Mouse (Mus musculus) liver, embryonic 12.5 days (tissue): Measurements from ENCODE around the gene Tmem269. TPM values are rescaled to one million over a fixed set of nuclear protein-coding genes. Genes with fewer than 3 reads are reported as not detected.

Source experiments
- ATAC-seq: fragments of 200-750 bp; cut with Nextera tagmentation; 2 replicates; pipeline ENCODE4 v1.8.0; 2017; ENCODE audit warnings: moderate number of reproducible peaks, mild to moderate bottlenecking, moderate library complexity
- H3K27ac ChIP-seq: fragments of 300-500 bp; sonication (generic); 2 replicates; pipeline ENCODE4 v1.5.1; 2016; ENCODE audit warnings: mild to moderate bottlenecking
- H3K27me3 ChIP-seq: fragments of 300-500 bp; sonication (generic); replicated peaks from 2 replicates; pipeline ENCODE4 v1.6.1; 2016; ENCODE audit warnings: mild to moderate bottlenecking, moderate library complexity
- H3K36me3 ChIP-seq: fragments of 300-500 bp; sonication (generic); 2 replicates; pipeline ENCODE4 v1.6.1; 2016; ENCODE audit warnings: mild to moderate bottlenecking, moderate library complexity
- H3K4me1 ChIP-seq: fragments of 300-500 bp; sonication (generic); 2 replicates; pipeline ENCODE4 v1.6.1; 2016
- H3K4me2 ChIP-seq: fragments of 300-500 bp; sonication (generic); 2 replicates; pipeline ENCODE4 v1.6.1; 2016; ENCODE audit warnings: mild to moderate bottlenecking, moderate library complexity
- H3K4me3 ChIP-seq: fragments of 300-500 bp; sonication (generic); 2 replicates; pipeline ENCODE4 v1.5.1; 2016; ENCODE audit warnings: mild to moderate bottlenecking, moderate library complexity
- H3K9ac ChIP-seq: fragments of 300-500 bp; sonication (generic); 2 replicates; pipeline ENCODE4 v1.6.1; 2016; ENCODE audit warnings: mild to moderate bottlenecking, moderate library complexity
- H3K9me3 ChIP-seq: fragments of 300-500 bp; sonication (generic); replicated peaks from 2 replicates; pipeline ENCODE4 v1.6.1; 2016; ENCODE audit warnings: mild to moderate bottlenecking, moderate library complexity
- WGBS: fragments of 180-500 bp; shearing (Covaris S2); methylation state at CpG from one replicate; pipeline ENCODE4 v1.1.7; 2016; ENCODE audit not compliant: insufficient replicate concordance; 5-methylcytosine and 5-hydroxymethylcytosine counted together
- polyA plus RNA-seq: library from polyadenylated mRNA; unstranded; fragments of >200 nt; fragmentation: Nextera tagmentation; extraction: Ambion mirVana; gene quantifications from 2 replicates; pipeline ENCODE4 v1.2.1, GENCODE M21; 2016

The Tmem269 gene
- polyA plus RNA-seq, 1 experiment from 2014 or later: not detected

DNA sequence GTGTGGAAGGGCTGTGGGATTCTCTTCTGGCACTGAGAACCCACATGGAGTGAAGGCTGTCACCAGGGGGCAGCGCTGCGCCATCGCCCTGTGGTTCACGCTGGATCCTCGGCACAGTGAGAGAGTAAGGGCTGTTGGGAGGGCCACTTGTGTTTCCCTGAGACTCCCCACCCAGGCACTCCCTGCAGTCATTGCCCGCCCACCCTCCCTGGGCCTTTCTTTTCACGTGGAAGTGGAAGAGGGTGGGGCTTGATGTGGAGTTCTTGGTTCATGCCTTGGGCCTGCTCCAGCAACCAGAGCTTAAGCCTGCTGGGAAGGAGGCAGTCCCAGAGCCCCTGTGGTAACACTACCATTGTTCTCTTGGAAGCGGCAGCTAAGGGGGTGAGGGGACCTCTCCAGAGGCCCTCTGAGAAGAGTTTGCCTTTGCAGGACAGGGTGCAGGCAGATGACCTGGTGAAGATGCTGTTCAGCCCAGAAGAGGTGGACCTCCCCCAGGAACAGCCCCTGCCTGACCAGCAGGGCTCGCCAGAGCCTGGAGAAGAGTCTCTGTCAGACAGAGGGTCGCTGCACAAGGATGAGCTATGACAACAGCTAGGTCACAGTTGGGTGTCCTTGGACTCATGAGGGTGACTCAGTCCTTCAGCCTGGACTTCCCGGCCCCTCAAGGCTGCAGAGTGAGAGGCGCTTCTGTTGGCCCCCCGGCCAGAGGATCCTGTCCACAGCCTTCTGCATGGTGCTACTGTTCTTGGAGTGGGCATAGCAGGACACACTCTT is 29.6 kb upstream of the Tmem269 start:
- H3K27ac ChIP-seq: no peak overlapping the region
- 0 out of 2 replicates have a peak, but pooled peaks cover 3% of the 10 kb centered on the region for H3K4me1 ChIP-seq
- H3K4me3 ChIP-seq: no peak overlapping the region
- H3K4me2 ChIP-seq: no peak overlapping the region
- H3K9ac ChIP-seq: no peak overlapping the region
- no peaks in the 10 kb centered on the region for H3K27me3 ChIP-seq
- 41% methylated on average over 13 of the region's 13 CpGs for WGBS
- H3K9me3 ChIP-seq: no peaks in the 10 kb centered on the region
- peaks cover 42% of the 10 kb centered on the region for H3K36me3 ChIP-seq
- peak; percentile 36; the same call in 1 of the 2 replicates for ATAC-seq

DNA sequence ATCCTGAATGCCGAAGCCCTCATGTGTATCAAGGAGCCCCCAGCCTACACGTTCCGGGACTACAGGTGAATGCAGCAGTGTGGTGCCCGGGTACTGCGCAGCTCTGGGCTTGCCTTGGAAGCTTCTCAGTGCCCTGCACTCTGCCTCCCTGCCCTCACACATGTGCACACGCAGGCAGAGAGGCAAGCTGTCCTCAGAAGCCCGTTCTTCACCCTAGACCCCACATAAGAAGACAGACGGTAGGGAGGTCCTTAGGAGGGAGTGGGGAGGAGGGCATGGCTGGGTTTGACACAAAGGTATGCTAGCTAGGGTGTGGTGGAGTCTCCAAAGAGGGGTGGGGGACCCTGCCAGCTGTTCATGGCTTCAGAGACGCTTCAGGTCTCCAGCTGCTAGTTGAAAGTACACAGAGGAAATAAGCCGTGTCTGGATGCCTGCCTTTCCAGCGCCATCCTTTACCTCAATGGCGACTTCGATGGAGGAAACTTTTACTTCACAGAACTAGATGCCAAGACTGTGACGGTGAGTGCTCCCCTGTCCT is 28.7 kb upstream of the Tmem269 start:
- no peak overlapping the region for H3K4me2 ChIP-seq
- 73% methylated on average over 14 of the region's 14 CpGs for WGBS
- no peak overlapping the region for H3K9ac ChIP-seq
- H3K27ac ChIP-seq: no peak overlapping the region
- no peak overlapping the region for H3K4me3 ChIP-seq
- H3K9me3 ChIP-seq: no peaks in the 10 kb centered on the region
- no peaks in the 10 kb centered on the region for H3K27me3 ChIP-seq
- ATAC-seq: no peak
- 0 out of 2 replicates have a peak, but pooled peaks cover 3% of the 10 kb centered on the region for H3K4me1 ChIP-seq
- H3K36me3 ChIP-seq: peaks cover 49% of the 10 kb centered on the region

DNA sequence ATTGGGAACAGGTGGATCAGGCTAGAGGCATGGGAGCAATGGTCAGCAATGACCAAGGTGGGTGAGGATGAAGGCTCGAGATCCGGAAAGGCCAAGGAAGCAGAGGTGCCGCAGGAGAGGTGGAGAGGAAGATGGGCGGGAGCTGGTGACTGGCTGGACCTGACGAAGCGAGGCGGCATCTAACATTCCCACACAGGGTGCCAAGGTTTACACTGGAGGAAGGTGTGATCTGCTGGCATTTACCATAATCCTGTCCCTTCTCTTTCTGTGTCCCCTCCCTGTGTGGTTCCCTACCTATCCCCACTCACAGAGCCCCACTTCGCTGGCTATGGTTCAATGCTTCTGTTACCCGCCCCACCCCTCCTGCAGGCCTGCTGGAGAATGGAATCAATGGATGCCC is 27.9 kb upstream of the Tmem269 start:
- Histone ChIP-seq H3K9ac (no peak overlapping the region), H3K4me2 (no peak overlapping the region), H3K27ac (no peak overlapping the region), H3K4me3 (no peak overlapping the region), H3K9me3 (no peaks in the 10 kb centered on the region), H3K36me3 (peaks cover 57% of the 10 kb centered on the region), H3K27me3 (no peaks in the 10 kb centered on the region), H3K4me1 (0 out of 2 replicates have a peak, but pooled peaks cover 3% of the 10 kb centered on the region)
- ATAC-seq: no peak
- 81% methylated on average over 9 of the region's 9 CpGs for WGBS

DNA sequence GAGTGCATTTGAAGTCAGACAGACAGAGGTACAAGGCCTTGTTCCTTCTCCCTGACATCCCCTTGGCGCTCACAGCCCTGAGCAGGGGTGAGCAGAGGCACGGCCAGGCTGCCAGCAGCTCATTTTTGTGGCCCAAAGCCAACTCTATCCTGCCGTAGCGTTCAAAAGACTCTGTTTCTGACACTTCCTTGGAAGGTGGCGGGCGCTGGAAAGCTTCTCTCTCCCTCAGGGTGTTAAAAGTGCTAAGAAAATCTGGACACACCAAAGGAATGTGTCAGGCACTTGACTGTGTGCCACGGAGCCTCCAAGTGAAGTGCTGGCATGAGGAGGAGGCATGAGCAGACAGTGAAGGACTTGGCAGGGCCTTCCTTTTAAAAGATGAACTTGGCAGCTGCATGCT is 27.5 kb upstream of the Tmem269 start:
- ATAC-seq: no peak
- Histone ChIP-seq H3K27ac (no peak overlapping the region), H3K4me3 (no peak overlapping the region), H3K27me3 (no peaks in the 10 kb centered on the region), H3K4me1 (0 out of 2 replicates have a peak, but pooled peaks cover 3% of the 10 kb centered on the region), H3K9me3 (no peaks in the 10 kb centered on the region), H3K9ac (no peak overlapping the region), H3K36me3 (peaks cover 58% of the 10 kb centered on the region), H3K4me2 (no peak overlapping the region)
- 74% methylated on average over 7 of the region's 7 CpGs for WGBS

DNA sequence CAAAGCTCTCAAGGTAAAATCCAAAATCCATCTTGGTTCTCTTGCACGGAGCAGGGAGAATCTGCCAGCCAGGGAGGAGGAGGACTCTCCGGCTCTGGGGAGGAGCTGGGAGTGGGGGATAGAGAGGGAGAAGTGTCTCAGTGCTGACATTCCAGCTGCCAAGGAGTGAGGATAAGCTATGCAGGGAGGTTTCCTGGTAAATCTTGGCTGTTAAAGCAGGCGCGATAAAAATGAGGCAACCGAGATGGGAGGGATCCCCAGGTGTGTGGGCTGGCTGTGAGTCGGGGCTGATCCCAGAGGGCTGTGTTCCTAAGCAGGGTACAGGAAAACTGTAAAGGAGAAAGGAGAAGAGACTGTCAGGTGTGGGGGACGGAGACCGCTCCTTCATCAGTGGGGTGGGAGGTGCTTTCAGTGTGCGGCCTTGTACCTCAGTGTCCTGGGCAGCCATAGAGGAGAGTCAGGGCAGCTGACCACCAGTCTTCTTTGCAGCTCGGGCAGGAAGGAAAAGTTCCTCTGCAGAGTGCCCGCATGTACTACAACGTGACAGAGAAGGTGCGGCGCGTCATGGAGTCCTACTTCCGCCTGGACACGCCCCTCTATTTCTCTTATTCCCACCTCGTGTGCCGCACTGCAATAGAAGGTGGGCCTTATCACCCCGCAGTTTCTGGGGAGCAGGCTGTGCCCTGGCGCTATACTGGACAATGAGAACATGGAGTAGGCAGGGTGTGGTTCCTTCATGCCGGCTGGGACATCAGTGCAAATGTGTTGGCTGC is 26.6 kb upstream of the Tmem269 start:
- Histone ChIP-seq H3K9ac (no peak overlapping the region), H3K4me1 (peaks cover 5% of the 10 kb centered on the region; the same call in 1 of the 2 replicates), H3K27me3 (no peaks in the 10 kb centered on the region), H3K27ac (no peak overlapping the region), H3K36me3 (peaks cover 61% of the 10 kb centered on the region), H3K4me3 (no peak overlapping the region), H3K9me3 (no peaks in the 10 kb centered on the region), H3K4me2 (no peak overlapping the region)
- WGBS: 74% methylated on average over 22 of the region's 22 CpGs
- no peak for ATAC-seq

DNA sequence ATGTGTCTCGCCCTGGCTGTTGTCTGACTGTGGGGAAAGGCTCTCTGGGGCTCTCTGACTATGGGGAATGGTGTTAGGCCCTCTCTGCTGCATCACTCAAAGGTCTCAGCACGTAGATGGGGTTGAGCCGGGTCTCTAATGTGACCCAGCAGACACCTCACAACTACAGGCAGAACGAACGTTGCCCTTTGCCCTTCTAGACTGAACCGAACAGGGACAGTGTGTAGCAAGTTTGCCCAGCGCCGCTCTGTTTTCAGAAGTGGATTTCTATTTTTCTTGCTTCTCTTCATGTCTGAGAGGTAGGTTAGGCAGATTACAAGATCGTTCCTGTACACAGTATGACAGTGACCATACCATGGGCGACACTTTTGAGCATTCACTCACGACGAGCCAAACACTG is 24.6 kb upstream of the Tmem269 start:
- no peaks in the 10 kb centered on the region for H3K27me3 ChIP-seq
- H3K9me3 ChIP-seq: no peaks in the 10 kb centered on the region
- H3K4me1 ChIP-seq: peaks cover 15% of the 10 kb centered on the region
- WGBS: 75% methylated on average over 12 of the region's 12 CpGs
- no peak overlapping the region for H3K4me3 ChIP-seq
- H3K36me3 ChIP-seq: peaks cover 52% of the 10 kb centered on the region
- no peak overlapping the region for H3K4me2 ChIP-seq
- ATAC-seq: no peak
- no peak overlapping the region for H3K27ac ChIP-seq
- H3K9ac ChIP-seq: no peak overlapping the region

DNA sequence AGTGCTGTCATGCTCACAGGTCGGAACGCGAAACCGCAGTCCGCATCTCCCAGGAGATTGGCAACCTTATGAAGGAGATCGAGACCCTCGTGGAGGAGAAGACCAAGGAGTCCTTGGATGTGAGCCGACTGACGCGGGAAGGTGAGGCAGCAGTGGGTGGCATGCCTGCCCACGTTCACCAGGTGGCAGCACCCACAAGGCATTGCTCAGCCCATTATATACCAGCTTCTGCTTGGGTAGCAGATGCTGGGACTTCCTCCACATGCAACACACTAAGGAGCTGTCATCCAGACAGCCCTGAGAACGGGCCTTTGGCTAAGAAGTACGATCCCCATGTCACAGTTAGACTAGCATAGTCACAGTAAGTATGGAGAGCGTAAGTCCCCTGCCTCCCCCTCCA is 23.6 kb upstream of the Tmem269 start:
- Histone ChIP-seq H3K9ac (no peak overlapping the region), H3K4me3 (no peak overlapping the region), H3K9me3 (no peaks in the 10 kb centered on the region), H3K27ac (no peak overlapping the region), H3K27me3 (no peaks in the 10 kb centered on the region), H3K4me1 (peaks cover 13% of the 10 kb centered on the region), H3K36me3 (peaks cover 51% of the 10 kb centered on the region), H3K4me2 (no peak overlapping the region)
- WGBS: 78% methylated on average over 14 of the region's 14 CpGs
- ATAC-seq: no peak

DNA sequence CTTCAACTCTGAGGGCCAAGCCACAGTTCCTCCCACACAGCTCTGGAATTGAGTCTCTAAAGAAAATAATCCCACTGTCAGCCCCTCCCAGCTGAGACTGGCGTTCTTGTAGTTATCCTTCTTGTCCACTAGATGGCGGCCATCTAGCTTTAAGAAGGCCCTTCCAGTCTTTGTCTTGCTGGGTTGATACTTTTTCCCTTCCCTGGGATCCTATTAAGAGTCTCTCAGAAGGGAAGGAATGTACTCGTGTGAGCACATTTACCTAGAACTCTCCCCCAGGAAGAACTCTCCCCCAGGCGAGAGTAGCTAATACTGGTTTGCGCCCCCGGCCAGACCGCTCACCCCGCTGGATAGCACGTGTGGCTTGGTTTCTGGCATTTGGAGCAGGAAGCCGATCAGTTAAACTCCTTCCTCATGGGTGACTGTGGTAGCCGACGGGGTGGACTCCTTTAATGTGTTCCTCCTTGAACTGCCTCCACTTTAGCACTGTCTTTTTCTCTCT is 21.2 kb upstream of the Tmem269 start:
- Histone ChIP-seq H3K36me3 (peaks cover 41% of the 10 kb centered on the region), H3K4me3 (0 out of 2 replicates have a peak overlapping the region, but pooled peaks have one; percentile 16), H3K9me3 (no peaks in the 10 kb centered on the region), H3K9ac (peak overlapping the region; percentile 33), H3K27ac (peak overlapping the region; percentile 42; the same call in 1 of the 2 replicates), H3K4me2 (peak overlapping the region; percentile 44), H3K4me1 (peaks cover 18% of the 10 kb centered on the region), H3K27me3 (no peaks in the 10 kb centered on the region)
- 25% methylated on average over 12 of the region's 12 CpGs for WGBS
- ATAC-seq: peak; percentile 69; the same call in 1 of the 2 replicates

DNA sequence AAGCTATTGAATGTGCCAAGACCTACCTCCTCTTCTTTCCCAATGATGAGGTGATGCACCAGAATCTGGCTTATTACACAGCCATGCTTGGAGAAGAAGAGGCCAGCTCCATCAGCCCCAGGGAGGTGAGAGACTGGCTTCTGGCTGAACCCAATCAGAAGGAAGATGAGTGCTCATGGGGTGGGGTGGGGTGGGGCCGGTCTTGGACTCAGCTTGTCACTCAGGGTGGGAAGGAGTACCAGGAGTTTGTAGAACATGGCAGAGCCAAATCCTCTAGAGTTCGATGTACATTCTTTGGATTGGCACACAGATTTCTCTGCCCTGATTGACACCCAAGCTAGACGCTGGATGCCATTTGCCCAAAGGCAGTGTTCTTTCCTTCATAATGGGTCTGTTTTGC is 20.6 kb upstream of the Tmem269 start:
- ATAC-seq: peak; percentile 71
- peak overlapping the region; percentile 44 for H3K4me2 ChIP-seq
- 45% methylated on average over 3 of the region's 3 CpGs for WGBS

DNA sequence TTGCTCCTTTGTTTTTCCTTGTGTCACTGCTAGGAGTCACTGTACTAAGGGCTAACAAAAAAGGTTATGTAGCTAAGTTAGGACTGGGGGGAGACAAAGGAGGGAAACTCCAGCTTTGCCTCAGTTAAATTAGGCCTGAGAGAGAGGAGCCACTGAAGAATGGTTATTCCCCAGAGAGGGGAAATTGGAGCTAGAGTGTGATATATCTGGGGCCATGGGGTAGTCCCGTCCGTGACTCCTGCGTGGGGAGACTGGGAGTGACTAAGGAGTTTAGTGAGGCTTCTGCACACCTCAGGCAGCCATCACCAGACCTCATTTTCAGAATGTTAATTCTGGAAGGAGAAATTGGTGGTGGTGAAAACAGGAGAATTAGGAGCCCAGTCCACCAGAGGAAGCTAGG is 16.3 kb upstream of the Tmem269 start:
- Histone ChIP-seq H3K4me3 (peak overlapping the region; percentile 90; the same call in 1 of the 2 replicates), H3K9ac (no peak overlapping the region), H3K36me3 (peaks cover 13% of the 10 kb centered on the region; the same call in 1 of the 2 replicates), H3K4me1 (peaks cover 37% of the 10 kb centered on the region), H3K9me3 (no peaks in the 10 kb centered on the region), H3K27me3 (no peaks in the 10 kb centered on the region), H3K27ac (no peak overlapping the region), H3K4me2 (peak overlapping the region; percentile 100)
- ATAC-seq: no peak
- 79% methylated on average over 3 of the region's 3 CpGs for WGBS

More for the DNA sequence above, 20.6 kb upstream of the Tmem269 start:
- peak overlapping the region; percentile 16; the same call in 1 of the 2 replicates for H3K4me3 ChIP-seq
- no peaks in the 10 kb centered on the region for H3K27me3 ChIP-seq
- H3K27ac ChIP-seq: no peak overlapping the region
- peaks cover 35% of the 10 kb centered on the region for H3K36me3 ChIP-seq
- H3K4me1 ChIP-seq: peaks cover 24% of the 10 kb centered on the region
- no peak overlapping the region for H3K9ac ChIP-seq
- no peaks in the 10 kb centered on the region for H3K9me3 ChIP-seq

DNA sequence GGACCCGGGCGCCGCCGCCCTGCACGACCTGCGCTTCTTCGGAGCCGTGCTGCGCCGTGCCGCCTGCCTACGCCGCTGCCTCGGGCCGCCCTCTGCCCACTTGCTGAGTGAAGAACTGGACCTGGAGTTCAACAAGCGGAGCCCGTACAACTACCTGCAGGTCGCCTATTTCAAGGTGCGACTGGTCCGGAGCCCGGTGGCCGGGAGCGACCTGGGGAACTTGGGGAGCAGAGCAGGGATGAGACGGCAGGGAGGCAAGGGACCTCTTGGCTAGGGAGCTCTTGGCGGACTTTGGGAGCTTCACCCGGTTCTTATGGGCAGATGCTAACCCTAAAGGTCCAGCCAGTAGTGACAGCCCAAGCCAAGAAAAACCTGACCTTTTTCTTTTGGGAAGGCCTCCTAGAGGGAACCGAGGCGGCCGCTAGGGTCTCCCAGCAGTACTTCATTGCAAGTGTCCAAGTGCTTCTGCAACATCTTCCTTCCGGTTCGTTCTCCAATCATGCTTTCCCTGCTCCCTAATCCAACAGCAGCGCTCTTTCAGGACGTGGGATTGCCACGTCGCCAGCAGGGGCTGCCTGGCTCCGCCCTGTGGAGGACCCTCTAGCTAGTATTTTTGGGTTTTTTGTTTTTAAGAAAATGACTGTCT is 15.4 kb upstream of the Tmem269 start:
- Histone ChIP-seq H3K4me3 (peak overlapping the region; percentile 90), H3K27ac (peak overlapping the region; percentile 41; the same call in 1 of the 2 replicates), H3K4me2 (peak overlapping the region; percentile 100)

More for the DNA sequence above, 15.4 kb upstream of the Tmem269 start:
- Histone ChIP-seq H3K36me3 (peaks cover 16% of the 10 kb centered on the region), H3K9me3 (no peaks in the 10 kb centered on the region), H3K27me3 (no peaks in the 10 kb centered on the region), H3K4me1 (peaks cover 29% of the 10 kb centered on the region), H3K9ac (peak overlapping the region; percentile 86)
- peak; percentile 55; the same call in 1 of the 2 replicates for ATAC-seq
- under 1% methylated on average over 36 of the region's 36 CpGs for WGBS
